Mouse (Mus musculus) E14TG2a.4 (cell line): ENCODE data around the gene Olfr1382.

Source experiments
- CTCF ChIP-seq: conservative IDR thresholded peaks from 2 replicates; pipeline ENCODE4 v1.5.1; 2014; ENCODE audit warnings: low read length
- POU5F1 ChIP-seq: IDR thresholded peaks from 2 replicates; pipeline ENCODE4 v1.6.1; 2014; ENCODE audit warnings: low read length, borderline replicate concordance

- TF ChIP-seq CTCF: no peak
- no peak for TF ChIP-seq POU5F1
Measured at GRCm38 (mm10) chr11:49532761-49533160, 4.7 kb downstream of the Olfr1382 start.
